Mouse (Mus musculus) embryonic fibroblast, embryonic 13.5 days (primary cell): ENCODE measurements at regions not wholly inside any gene's neighbourhood (a gene's known extent, or its start where the extent isn't known, plus 50 kb on each side); places are given as distances from the start of the nearest gene placed in this dataset.

ENCODE experiments used
- H3K27ac ChIP-seq: 2 replicates; pipeline ENCODE4 v1.5.1; 2012; ENCODE audit warnings: low read length, control low read depth, inconsistent platforms; ENCODE audit not compliant: insufficient read depth
- H3K4me1 ChIP-seq: 2 replicates; pipeline ENCODE4 v1.6.1; 2011; ENCODE audit warnings: low read length; ENCODE audit not compliant: control insufficient read depth, insufficient read depth
- H3K4me3 ChIP-seq: 2 replicates; pipeline ENCODE4 v1.5.1; 2011; ENCODE audit warnings: mild to moderate bottlenecking, control low read depth, low read length; ENCODE audit not compliant: insufficient read depth
- CTCF ChIP-seq: IDR thresholded peaks from 2 replicates; pipeline ENCODE4 v1.5.1; 2011; ENCODE audit warnings: mild to moderate bottlenecking, control low read depth, low read length, moderate library complexity, borderline replicate concordance; ENCODE audit not compliant: insufficient read depth
- POLR2A ChIP-seq: IDR thresholded peaks from 2 replicates; pipeline ENCODE4 v1.6.1; 2011; ENCODE audit warnings: low read depth, mild to moderate bottlenecking, control low read depth, low read length, moderate library complexity

DNA sequence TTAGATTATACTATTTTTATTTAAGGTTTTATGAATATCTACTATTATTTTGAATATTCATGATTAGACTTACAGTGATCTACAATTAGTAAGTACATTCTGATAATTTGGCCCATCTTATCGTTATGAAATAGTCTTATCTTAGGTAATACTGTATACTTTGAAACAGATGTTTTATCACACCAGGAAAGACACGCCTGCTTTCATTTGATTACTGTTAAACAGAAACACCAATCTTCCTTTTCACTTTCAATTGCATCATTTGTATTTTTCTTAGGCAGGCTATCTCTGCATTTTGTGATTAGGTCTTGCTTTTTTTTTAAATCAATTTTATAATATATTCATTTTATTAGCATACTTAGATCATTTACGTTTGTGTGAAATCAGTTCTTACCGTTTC is 280.4 kb upstream of the Ccdc54 start:
- Histone ChIP-seq H3K4me3 (no peak overlapping the region), H3K4me1 (no peaks in the 10 kb centered on the region), H3K27ac (no peak overlapping the region)
- no peak for TF ChIP-seq CTCF
- TF ChIP-seq POLR2A: no peak

DNA sequence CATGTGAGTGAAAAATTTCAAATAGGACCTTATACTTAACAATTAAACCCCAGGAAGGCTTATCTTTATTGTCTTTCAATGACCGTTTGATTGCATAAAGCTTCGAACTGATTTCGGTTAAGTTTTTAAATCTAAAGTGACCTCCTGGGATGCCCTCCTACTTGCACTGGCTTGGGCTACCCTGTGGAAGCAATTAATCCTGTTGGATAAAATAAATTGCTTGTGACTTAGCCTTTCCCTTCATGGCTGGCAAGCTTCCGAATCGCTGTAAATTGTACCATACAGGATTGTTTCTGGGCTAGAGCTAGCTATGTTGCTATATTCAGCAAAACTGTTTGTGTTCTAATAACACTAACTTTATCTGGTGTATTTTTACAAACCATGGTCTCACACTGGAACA is 272.6 kb upstream of the Ccdc54 start:
- TF ChIP-seq POLR2A (no peak), CTCF (no peak)
- H3K4me1 ChIP-seq: no peaks in the 10 kb centered on the region
- no peak overlapping the region for H3K4me3 ChIP-seq
- H3K27ac ChIP-seq: no peak overlapping the region

DNA sequence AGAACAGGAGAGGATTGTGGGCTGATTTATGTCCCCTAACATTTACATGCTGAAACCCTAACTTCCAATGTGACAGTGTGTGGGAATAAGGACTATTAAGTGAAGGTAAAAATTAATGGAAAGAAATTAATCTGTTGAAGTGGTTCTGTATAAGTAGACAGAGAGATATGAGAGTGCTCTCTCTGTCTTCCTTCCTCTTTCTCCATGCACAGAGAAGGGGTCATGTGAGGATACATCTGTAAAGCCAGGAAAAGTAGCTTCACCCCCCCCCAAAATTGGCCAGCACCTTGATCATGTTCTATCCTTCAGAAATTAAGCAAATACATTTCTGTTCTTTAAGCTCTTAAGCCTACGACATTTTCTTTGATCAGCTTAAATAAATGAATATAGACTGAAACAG is 268.6 kb upstream of the Ccdc54 start:
- Histone ChIP-seq H3K27ac (no peak overlapping the region), H3K4me3 (no peak overlapping the region), H3K4me1 (no peaks in the 10 kb centered on the region)
- no peak for TF ChIP-seq CTCF
- TF ChIP-seq POLR2A: no peak

- TF ChIP-seq CTCF (no peak), POLR2A (no peak)
- no peaks in the 10 kb centered on the region for H3K4me1 ChIP-seq
- no peak overlapping the region for H3K27ac ChIP-seq
- H3K4me3 ChIP-seq: no peak overlapping the region
Observed at GRCm38 (mm10) chr16:50852081-50852480, 261.1 kb upstream of the Ccdc54 start.

DNA sequence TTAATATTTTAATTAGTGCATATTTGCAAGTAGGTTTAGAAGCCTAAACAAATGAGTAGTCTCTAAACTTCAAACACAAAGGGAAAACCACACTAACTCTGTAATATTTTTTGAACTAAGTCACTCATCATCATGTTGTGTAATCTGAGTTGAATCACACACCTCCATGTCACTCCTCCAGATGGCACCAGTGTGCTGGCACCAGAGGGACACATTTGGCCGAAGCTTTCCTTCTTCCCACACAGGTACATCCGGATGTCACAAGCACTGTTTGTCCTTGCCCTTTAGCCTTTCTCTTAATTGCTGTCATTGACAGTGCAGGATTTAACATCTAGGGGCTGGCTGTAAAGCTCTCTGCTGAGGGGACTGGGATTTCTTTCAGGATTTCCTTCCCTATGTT is 256.7 kb upstream of the Ccdc54 start:
- TF ChIP-seq CTCF: peak; percentile 25; the same call in 1 of the 2 replicates
- TF ChIP-seq POLR2A: no peak
- Histone ChIP-seq H3K4me1 (no peaks in the 10 kb centered on the region), H3K4me3 (no peak overlapping the region), H3K27ac (no peak overlapping the region)

- TF ChIP-seq CTCF (no peak), POLR2A (no peak)
- H3K4me1 ChIP-seq: no peaks in the 10 kb centered on the region
Observed at GRCm38 (mm10) chr16:50846505-50846904, 255.6 kb upstream of the Ccdc54 start.

DNA sequence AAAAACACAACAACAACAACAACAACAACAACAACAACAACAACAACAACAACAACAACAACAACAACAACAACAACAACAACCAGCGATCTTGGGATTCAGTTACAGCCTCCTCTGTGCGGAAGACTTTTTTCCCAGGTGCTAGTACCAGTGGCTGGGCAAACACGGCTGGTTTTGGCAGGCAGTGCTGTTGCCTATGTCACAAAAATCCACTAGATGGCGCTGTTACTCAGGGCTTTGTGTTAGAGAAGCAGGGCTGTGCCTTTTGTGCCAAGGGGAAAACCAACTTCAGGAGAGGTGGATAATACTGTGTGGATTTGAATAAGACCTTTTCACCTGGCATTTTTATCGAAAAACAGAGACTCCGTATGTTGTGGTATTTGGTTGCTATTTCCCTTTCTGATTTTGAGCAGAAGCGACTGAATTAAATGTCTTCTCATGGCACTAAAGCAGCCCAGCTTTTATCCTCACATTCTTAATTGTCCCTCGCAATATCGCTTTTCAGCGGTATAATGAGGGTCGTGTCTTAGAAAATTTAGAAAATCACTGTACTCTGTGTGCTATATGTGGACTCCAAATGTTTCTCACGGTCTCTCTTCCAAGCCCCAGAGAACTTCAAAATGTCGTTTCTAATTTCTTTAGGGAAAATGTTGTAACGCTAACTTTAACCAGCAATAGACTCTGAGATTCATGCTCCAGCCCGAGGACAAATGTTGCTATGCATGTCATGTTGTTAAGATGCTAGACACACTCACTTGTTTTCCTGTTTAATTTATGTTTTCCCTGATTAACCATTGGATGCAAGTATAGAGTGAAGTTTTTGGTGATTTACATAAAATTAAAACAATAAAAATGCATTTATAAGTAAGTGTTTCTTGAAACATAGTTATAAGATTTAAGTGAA is 251.0 kb upstream of the Ccdc54 start:
- Histone ChIP-seq H3K27ac (no peak overlapping the region), H3K4me1 (no peaks in the 10 kb centered on the region), H3K4me3 (no peak overlapping the region)
- TF ChIP-seq CTCF (peak; percentile 45; the same call in 1 of the 2 replicates), POLR2A (no peak)

More at GRCm38 (mm10) chr16:50846505-50846904, 255.6 kb upstream of the Ccdc54 start:
- no peak overlapping the region for H3K4me3 ChIP-seq
- no peak overlapping the region for H3K27ac ChIP-seq

- no peak for TF ChIP-seq CTCF
- Histone ChIP-seq H3K4me3 (no peak overlapping the region), H3K27ac (no peak overlapping the region), H3K4me1 (no peaks in the 10 kb centered on the region)
Observed at GRCm38 (mm10) chr16:50841205-50841604, 250.3 kb upstream of the Ccdc54 start.

DNA sequence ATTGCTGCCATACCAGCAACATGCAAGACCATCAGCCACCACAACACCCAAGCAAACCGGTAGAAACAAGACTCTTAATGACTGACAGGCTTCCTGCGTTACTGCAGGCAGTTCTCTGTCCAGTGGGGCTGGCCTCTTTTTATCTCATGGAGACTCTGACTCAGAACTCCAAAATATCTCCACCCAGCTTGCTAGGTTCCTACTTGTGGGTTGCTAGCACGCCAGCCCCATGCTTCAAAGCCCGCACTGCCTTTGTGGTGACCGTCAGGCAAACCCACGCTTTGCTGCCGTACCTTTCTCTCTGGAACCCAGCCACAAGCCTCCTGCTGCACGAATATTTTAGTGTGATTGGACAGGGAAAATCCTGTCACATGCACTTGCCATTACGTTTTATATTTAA is 248.7 kb upstream of the Ccdc54 start:
- no peak for TF ChIP-seq CTCF
- no peak for TF ChIP-seq POLR2A
- Histone ChIP-seq H3K4me3 (no peak overlapping the region), H3K27ac (no peak overlapping the region), H3K4me1 (no peaks in the 10 kb centered on the region)

GRCm38 (mm10) chr16:50837416-50837815 is 246.5 kb upstream of the Ccdc54 start:
- Histone ChIP-seq H3K27ac (no peak overlapping the region), H3K4me1 (no peaks in the 10 kb centered on the region), H3K4me3 (no peak overlapping the region)
- no peak for TF ChIP-seq CTCF
- no peak for TF ChIP-seq POLR2A

GRCm38 (mm10) chr16:50836457-50836856 is 245.5 kb upstream of the Ccdc54 start:
- TF ChIP-seq CTCF (no peak), POLR2A (no peak)
- Histone ChIP-seq H3K4me1 (no peaks in the 10 kb centered on the region), H3K27ac (no peak overlapping the region), H3K4me3 (no peak overlapping the region)
